Mouse (Mus musculus): ENCODE measurements at regions not wholly inside any gene's neighbourhood (a gene's known extent, or its start where the extent isn't known, plus 50 kb on each side); places are given as distances from the start of the nearest gene placed in this dataset.

GRCm38 (mm10) chr1:75844123-75844522 lies 298.1 kb downstream of the Slc4a3 start:
- ATAC-seq (ENCODE audit: low FRiP score, low TSS enrichment) = no peak

DNA sequence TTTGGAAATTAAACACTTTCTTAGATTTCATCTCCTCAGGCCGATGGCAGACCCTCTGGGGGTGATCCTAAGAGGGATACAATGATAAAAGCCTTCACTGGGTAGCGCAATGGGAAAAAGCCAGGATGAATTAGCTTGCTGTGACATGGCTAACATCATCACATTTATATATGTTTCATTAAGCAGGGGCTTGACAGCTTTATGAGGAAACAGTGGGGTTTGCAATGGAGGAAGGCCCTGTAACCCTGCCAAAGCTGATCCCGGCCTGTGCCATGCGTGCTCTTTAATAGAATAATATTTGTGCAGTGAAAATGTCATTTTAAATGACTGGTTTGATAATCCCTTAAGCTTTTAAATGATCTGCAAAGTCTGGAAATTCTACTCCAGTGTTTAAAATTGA lies 298.5 kb downstream of the Slc4a3 start:
- DNase-seq (ENCODE audit: low spot score) = no peak
- Histone ChIP-seq H3K4me3 (ENCODE audit: low read depth, low read length) (no peak overlapping the region), H3K9me3 (ENCODE audit: control insufficient read depth, low read length) (no peaks in the 10 kb centered on the region), H3K4me1 (replicated peaks; ENCODE audit: control insufficient read depth, insufficient read depth) (no peaks in the 10 kb centered on the region; the same call in 1 of the 2 replicates), H3K4me2 (replicated peaks; ENCODE audit: low read depth) (no peak overlapping the region), H3K36me3 (ENCODE audit: control insufficient read depth, insufficient read depth, low read length) (no peaks in the 10 kb centered on the region), H3K27ac (replicated peaks) (no peak overlapping the region), H3K27me3 (ENCODE audit: control insufficient read depth, insufficient read depth, low read length) (no peaks in the 10 kb centered on the region), H3K9ac (ENCODE audit: low read length) (no peak overlapping the region)
- 38% methylated on average over 4 of the region's 4 CpGs for WGBS
- TF ChIP-seq EP300 (optimal IDR thresholded peaks at IDR 0.05) (no peak), CTCF (IDR thresholded peaks at IDR 0.05; ENCODE audit: low read depth) (no peak)
- ATAC-seq (ENCODE audit: low FRiP score, low TSS enrichment) = no peak

More at GRCm38 (mm10) chr1:75844123-75844522, 298.1 kb downstream of the Slc4a3 start:
- no peak for DNase-seq (ENCODE audit: low spot score)
- H3K4me1 ChIP-seq (replicated peaks; ENCODE audit: control insufficient read depth, insufficient read depth) = no peaks in the 10 kb centered on the region; the same call in 1 of the 2 replicates
- no peaks in the 10 kb centered on the region for H3K36me3 ChIP-seq (ENCODE audit: control insufficient read depth, insufficient read depth, low read length)
- H3K27me3 ChIP-seq (ENCODE audit: control insufficient read depth, insufficient read depth, low read length) = no peaks in the 10 kb centered on the region
- H3K27ac ChIP-seq (replicated peaks) = no peak overlapping the region
- H3K4me2 ChIP-seq (replicated peaks; ENCODE audit: low read depth) = no peak overlapping the region
- no peak overlapping the region for H3K4me3 ChIP-seq (ENCODE audit: low read depth, low read length)
- H3K9ac ChIP-seq (ENCODE audit: low read length) = no peak overlapping the region
- WGBS = 61% methylated on average over 10 of the region's 10 CpGs
- no peak for TF ChIP-seq EP300 (optimal IDR thresholded peaks at IDR 0.05)
- TF ChIP-seq CTCF (IDR thresholded peaks at IDR 0.05; ENCODE audit: low read depth) = no peak
- no peaks in the 10 kb centered on the region for H3K9me3 ChIP-seq (ENCODE audit: control insufficient read depth, low read length)

GRCm38 (mm10) chr1:75844981-75845380 lies 298.9 kb downstream of the Slc4a3 start:
- H3K4me2 ChIP-seq (replicated peaks; ENCODE audit: low read depth) = no peak overlapping the region
- H3K4me1 ChIP-seq (replicated peaks; ENCODE audit: control insufficient read depth, insufficient read depth) = no peaks in the 10 kb centered on the region; the same call in 1 of the 2 replicates
- TF ChIP-seq EP300 (optimal IDR thresholded peaks at IDR 0.05) (no peak), CTCF (IDR thresholded peaks at IDR 0.05; ENCODE audit: low read depth) (no peak)
- H3K27ac ChIP-seq (replicated peaks) = no peak overlapping the region
- no peaks in the 10 kb centered on the region for H3K27me3 ChIP-seq (ENCODE audit: control insufficient read depth, insufficient read depth, low read length)
- ATAC-seq (ENCODE audit: low FRiP score, low TSS enrichment) (no peak), DNase-seq (ENCODE audit: low spot score) (no peak)
- no peaks in the 10 kb centered on the region for H3K36me3 ChIP-seq (ENCODE audit: control insufficient read depth, insufficient read depth, low read length)
- H3K9me3 ChIP-seq (ENCODE audit: control insufficient read depth, low read length) = no peaks in the 10 kb centered on the region
- no peak overlapping the region for H3K4me3 ChIP-seq (ENCODE audit: low read depth, low read length)
- no peak overlapping the region for H3K9ac ChIP-seq (ENCODE audit: low read length)
- WGBS = 24% methylated on average over 7 of the region's 7 CpGs

GRCm38 (mm10) chr1:75845771-75846535 lies 299.9 kb downstream of the Slc4a3 start:
- ATAC-seq (ENCODE audit: low FRiP score, low TSS enrichment) = no peak
- H3K4me1 ChIP-seq (replicated peaks; ENCODE audit: control insufficient read depth, insufficient read depth) = no peaks in the 10 kb centered on the region; the same call in 1 of the 2 replicates
- no peaks in the 10 kb centered on the region for H3K27me3 ChIP-seq (ENCODE audit: control insufficient read depth, insufficient read depth, low read length)
- DNase-seq (ENCODE audit: low spot score) = no peak
- WGBS = 90% methylated on average over 4 of the region's 4 CpGs
- H3K4me2 ChIP-seq (replicated peaks; ENCODE audit: low read depth) = no peak overlapping the region
- H3K27ac ChIP-seq (replicated peaks) = no peak overlapping the region
- H3K36me3 ChIP-seq (ENCODE audit: control insufficient read depth, insufficient read depth, low read length) = no peaks in the 10 kb centered on the region
- no peak for TF ChIP-seq EP300 (optimal IDR thresholded peaks at IDR 0.05)
- no peak for TF ChIP-seq CTCF (IDR thresholded peaks at IDR 0.05; ENCODE audit: low read depth)
- no peak overlapping the region for H3K4me3 ChIP-seq (ENCODE audit: low read depth, low read length)
- H3K9me3 ChIP-seq (ENCODE audit: control insufficient read depth, low read length) = no peaks in the 10 kb centered on the region
- no peak overlapping the region for H3K9ac ChIP-seq (ENCODE audit: low read length)

GRCm38 (mm10) chr1:75847681-75848080 lies 301.6 kb downstream of the Slc4a3 start:
- no peak for ATAC-seq (ENCODE audit: low FRiP score, low TSS enrichment)
- no peaks in the 10 kb centered on the region for H3K27me3 ChIP-seq (ENCODE audit: control insufficient read depth, insufficient read depth, low read length)
- H3K4me1 ChIP-seq (replicated peaks; ENCODE audit: control insufficient read depth, insufficient read depth) = no peaks in the 10 kb centered on the region; the same call in 1 of the 2 replicates
- H3K9me3 ChIP-seq (ENCODE audit: control insufficient read depth, low read length) = no peaks in the 10 kb centered on the region
- H3K4me3 ChIP-seq (ENCODE audit: low read depth, low read length) = no peak overlapping the region
- TF ChIP-seq CTCF (IDR thresholded peaks at IDR 0.05; ENCODE audit: low read depth) = no peak
- no peak for TF ChIP-seq EP300 (optimal IDR thresholded peaks at IDR 0.05)
- H3K4me2 ChIP-seq (replicated peaks; ENCODE audit: low read depth) = no peak overlapping the region
- H3K9ac ChIP-seq (ENCODE audit: low read length) = no peak overlapping the region
- H3K36me3 ChIP-seq (ENCODE audit: control insufficient read depth, insufficient read depth, low read length) = no peaks in the 10 kb centered on the region
- WGBS = 86% methylated on average over 3 of the region's 3 CpGs
- DNase-seq (ENCODE audit: low spot score) = no peak
- no peak overlapping the region for H3K27ac ChIP-seq (replicated peaks)

- Histone ChIP-seq H3K27ac (replicated peaks) (no peak overlapping the region), H3K9ac (ENCODE audit: low read length) (no peak overlapping the region), H3K27me3 (ENCODE audit: control insufficient read depth, insufficient read depth, low read length) (no peaks in the 10 kb centered on the region), H3K36me3 (ENCODE audit: control insufficient read depth, insufficient read depth, low read length) (no peaks in the 10 kb centered on the region), H3K4me1 (replicated peaks; ENCODE audit: control insufficient read depth, insufficient read depth) (no peaks in the 10 kb centered on the region; the same call in 1 of the 2 replicates), H3K4me3 (ENCODE audit: low read depth, low read length) (no peak overlapping the region), H3K4me2 (replicated peaks; ENCODE audit: low read depth) (no peak overlapping the region), H3K9me3 (ENCODE audit: control insufficient read depth, low read length) (no peaks in the 10 kb centered on the region)
- no peak for ATAC-seq (ENCODE audit: low FRiP score, low TSS enrichment)
- no peak for DNase-seq (ENCODE audit: low spot score)
- no peak for TF ChIP-seq CTCF (IDR thresholded peaks at IDR 0.05; ENCODE audit: low read depth)
- WGBS = 87% methylated on average over 4 of the region's 4 CpGs
Measured at GRCm38 (mm10) chr1:75848436-75848835, 302.4 kb downstream of the Slc4a3 start.

All from stomach, postnatal 0 days (tissue).